Mouse (Mus musculus) megakaryocyte, embryonic 14.5 days (primary cell): ENCODE data around the gene Cfap58. TPM values are rescaled to one million over a fixed set of nuclear protein-coding genes. Genes with fewer than 3 reads are reported as not detected.

ENCODE experiments used
- H3K27me3 ChIP-seq: replicated peaks from 2 replicates; pipeline ENCODE3; 2012; ENCODE audit warnings: inconsistent platforms
- H3K36me3 ChIP-seq: replicated peaks from 2 replicates; pipeline ENCODE3; 2012; ENCODE audit warnings: low read length, inconsistent platforms, mixed read lengths
- H3K4me1 ChIP-seq: 2 replicates; pipeline ENCODE4 v1.6.1; 2012; ENCODE audit warnings: inconsistent platforms
- H3K4me3 ChIP-seq: replicated peaks from 2 replicates; pipeline ENCODE3; 2012; ENCODE audit warnings: moderate library complexity, mild to moderate bottlenecking, inconsistent platforms
- H3K9me3 ChIP-seq: 2 replicates; pipeline ENCODE4 v1.6.1; 2012; ENCODE audit warnings: inconsistent platforms
- FLI1 ChIP-seq: IDR thresholded peaks from 2 replicates; pipeline ENCODE4 v1.6.1; 2012; ENCODE audit warnings: low read length, inconsistent platforms, mixed read lengths
- GATA1 ChIP-seq: IDR thresholded peaks from 3 replicates; pipeline ENCODE4 v1.6.1; 2012; ENCODE audit warnings: mixed read lengths, low read length, inconsistent platforms, borderline replicate concordance
- polyA plus RNA-seq: library from polyadenylated mRNA; stranded (reverse); fragments of >175 nt; gene quantifications from 2 replicates; pipeline ENCODE4 v1.2.3, GENCODE M21; 2012; ENCODE audit warnings: low replicate concordance; ENCODE audit not compliant: insufficient read depth

Gene Cfap58
- polyA plus RNA-seq, 1 experiment, result not detected

GRCm38 (mm10) chr19:47914191-47914590 is 23.3 kb upstream of the Cfap58 start:
- TF ChIP-seq GATA1, result no peak
- no peak for TF ChIP-seq FLI1
- H3K9me3 ChIP-seq, result no peaks in the 10 kb centered on the region
- no peaks in the 10 kb centered on the region for H3K27me3 ChIP-seq

GRCm38 (mm10) chr19:47915251-47915650 is 22.2 kb upstream of the Cfap58 start:
- Histone ChIP-seq H3K9me3 (no peaks in the 10 kb centered on the region), H3K4me1 (peaks cover 58% of the 10 kb centered on the region), H3K4me3 (no peak overlapping the region), H3K27me3 (no peaks in the 10 kb centered on the region), H3K36me3 (peaks cover 36% of the 10 kb centered on the region)
- TF ChIP-seq GATA1 (no peak), FLI1 (no peak)

More at GRCm38 (mm10) chr19:47914191-47914590, 23.3 kb upstream of the Cfap58 start:
- peaks cover 63% of the 10 kb centered on the region for H3K4me1 ChIP-seq
- no peak overlapping the region for H3K4me3 ChIP-seq
- peaks cover 36% of the 10 kb centered on the region for H3K36me3 ChIP-seq

GRCm38 (mm10) chr19:47917396-47917795 is 20.1 kb upstream of the Cfap58 start:
- Histone ChIP-seq H3K4me3 (peak overlapping the region; percentile 99), H3K36me3 (peaks cover 22% of the 10 kb centered on the region), H3K9me3 (no peaks in the 10 kb centered on the region), H3K27me3 (no peaks in the 10 kb centered on the region), H3K4me1 (peaks cover 40% of the 10 kb centered on the region)
- TF ChIP-seq GATA1, result no peak
- TF ChIP-seq FLI1, result no peak

GRCm38 (mm10) chr19:47918016-47918415 is 19.5 kb upstream of the Cfap58 start:
- no peaks in the 10 kb centered on the region for H3K9me3 ChIP-seq
- H3K27me3 ChIP-seq, result no peaks in the 10 kb centered on the region
- peaks cover 18% of the 10 kb centered on the region for H3K36me3 ChIP-seq
- TF ChIP-seq GATA1 (no peak), FLI1 (no peak)
- H3K4me1 ChIP-seq, result peaks cover 40% of the 10 kb centered on the region
- peak overlapping the region; percentile 99 for H3K4me3 ChIP-seq

DNA sequence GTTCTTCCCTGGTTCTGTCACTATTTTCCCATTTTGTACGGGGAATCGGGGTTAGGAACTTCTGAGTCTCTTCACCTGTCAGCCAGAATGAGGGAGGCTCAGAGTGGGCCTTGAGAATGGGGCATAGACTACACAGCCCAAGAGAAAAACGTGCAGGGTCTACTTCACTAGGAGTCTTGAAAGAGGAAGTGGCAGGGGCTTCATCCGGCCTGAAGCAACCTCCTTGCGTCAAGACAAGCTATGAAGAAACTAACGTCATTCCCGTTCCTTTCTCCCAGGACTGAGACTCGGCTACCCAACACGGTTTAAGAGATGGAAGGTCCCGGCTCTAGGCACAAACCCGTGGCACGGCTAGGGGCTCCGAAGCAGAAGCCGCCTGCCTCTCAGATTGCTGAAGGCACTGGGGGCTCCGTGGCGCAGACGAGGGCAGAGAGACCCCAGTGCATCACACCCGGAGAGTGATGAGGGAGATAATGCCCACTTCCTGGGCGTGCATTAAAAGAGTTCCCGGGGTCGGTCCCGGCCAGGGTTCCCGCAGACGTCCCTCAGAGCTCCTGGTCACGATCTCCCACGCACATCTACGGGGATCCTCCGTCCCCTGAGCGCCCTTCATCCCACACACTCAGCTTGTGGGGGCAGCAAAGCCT is 18.9 kb upstream of the Cfap58 start:
- Histone ChIP-seq H3K9me3 (no peaks in the 10 kb centered on the region), H3K27me3 (no peaks in the 10 kb centered on the region), H3K4me1 (peaks cover 42% of the 10 kb centered on the region), H3K4me3 (peak overlapping the region; percentile 99), H3K36me3 (peaks cover 14% of the 10 kb centered on the region)
- TF ChIP-seq GATA1 (no peak), FLI1 (no peak)

DNA sequence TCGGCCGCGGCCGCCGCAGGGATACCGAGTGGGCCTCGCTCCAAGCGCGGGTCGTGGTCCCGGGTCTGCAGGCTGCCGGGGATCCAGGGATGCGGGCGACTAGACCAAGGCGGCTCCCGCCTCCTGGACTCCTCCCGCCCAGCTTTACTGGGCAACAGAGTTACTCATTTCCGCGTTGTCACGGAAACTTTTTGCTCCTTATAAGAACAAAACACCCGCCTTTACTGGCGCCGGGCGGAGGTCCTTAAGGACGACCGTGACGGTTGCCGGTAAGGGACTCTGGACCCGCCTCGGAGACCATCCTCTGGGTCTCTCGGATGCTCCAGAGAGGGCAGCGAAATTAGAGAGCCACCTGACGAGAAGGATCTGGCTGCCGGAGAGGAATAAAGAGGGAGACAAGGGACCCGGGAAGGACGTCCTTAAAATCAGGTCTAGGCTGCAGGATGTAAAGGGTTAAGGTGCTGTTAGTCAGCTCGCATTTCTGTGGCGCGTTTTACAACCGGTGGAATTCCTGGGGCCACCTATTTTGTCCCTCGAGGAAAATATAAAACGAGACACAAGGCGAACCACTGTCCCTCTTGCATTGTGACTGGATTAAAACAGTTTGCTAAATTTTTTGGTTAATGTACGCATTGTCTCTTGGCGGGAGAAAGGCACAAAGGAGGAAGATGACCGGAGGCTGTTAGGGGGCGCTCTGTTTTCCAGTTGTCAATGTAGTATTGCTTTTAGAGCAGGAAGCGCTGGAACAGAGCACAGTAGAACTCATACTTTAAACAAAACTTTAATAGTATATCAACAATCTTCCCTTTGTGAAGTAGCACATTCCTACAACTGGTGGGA is 18.1 kb upstream of the Cfap58 start, which contains the start of the genes Cfap43 and Itprip:
Gene Cfap43 (minus strand): TSS at position 162 of the 840 bp plus-strand sequence.
Gene Itprip (minus strand): TSS at position 174 of the 840 bp plus-strand sequence.
- no peaks in the 10 kb centered on the region for H3K9me3 ChIP-seq
- no peak for TF ChIP-seq GATA1
- TF ChIP-seq FLI1, result no peak
- no peaks in the 10 kb centered on the region for H3K27me3 ChIP-seq
- peaks cover 41% of the 10 kb centered on the region for H3K4me1 ChIP-seq
- peak within 1 kb of the TSS; percentile 99 for H3K4me3 ChIP-seq
- peaks cover 6% of the 10 kb centered on the region for H3K36me3 ChIP-seq

GRCm38 (mm10) chr19:47919966-47920375 is 17.5 kb upstream of the Cfap58 start:
- Histone ChIP-seq H3K27me3 (no peaks in the 10 kb centered on the region), H3K4me3 (peak overlapping the region; percentile 99), H3K9me3 (no peaks in the 10 kb centered on the region), H3K36me3 (no peaks in the 10 kb centered on the region), H3K4me1 (peaks cover 41% of the 10 kb centered on the region)
- TF ChIP-seq GATA1 (no peak), FLI1 (no peak)

GRCm38 (mm10) chr19:47925819-47926218 is 11.7 kb upstream of the Cfap58 start:
- peaks cover 13% of the 10 kb centered on the region for H3K9me3 ChIP-seq
- TF ChIP-seq GATA1 (no peak), FLI1 (no peak)
- peaks cover 9% of the 10 kb centered on the region for H3K4me1 ChIP-seq
- H3K4me3 ChIP-seq, result no peak overlapping the region
- H3K27me3 ChIP-seq, result peaks cover 14% of the 10 kb centered on the region
- H3K36me3 ChIP-seq, result no peaks in the 10 kb centered on the region

GRCm38 (mm10) chr19:47927032-47927431 is 10.4 kb upstream of the Cfap58 start:
- peaks cover 9% of the 10 kb centered on the region for H3K4me1 ChIP-seq
- TF ChIP-seq FLI1, result no peak
- TF ChIP-seq GATA1, result no peak
- no peaks in the 10 kb centered on the region for H3K36me3 ChIP-seq
- H3K9me3 ChIP-seq, result peaks cover 13% of the 10 kb centered on the region
- H3K27me3 ChIP-seq, result peaks cover 19% of the 10 kb centered on the region
- no peak overlapping the region for H3K4me3 ChIP-seq

DNA sequence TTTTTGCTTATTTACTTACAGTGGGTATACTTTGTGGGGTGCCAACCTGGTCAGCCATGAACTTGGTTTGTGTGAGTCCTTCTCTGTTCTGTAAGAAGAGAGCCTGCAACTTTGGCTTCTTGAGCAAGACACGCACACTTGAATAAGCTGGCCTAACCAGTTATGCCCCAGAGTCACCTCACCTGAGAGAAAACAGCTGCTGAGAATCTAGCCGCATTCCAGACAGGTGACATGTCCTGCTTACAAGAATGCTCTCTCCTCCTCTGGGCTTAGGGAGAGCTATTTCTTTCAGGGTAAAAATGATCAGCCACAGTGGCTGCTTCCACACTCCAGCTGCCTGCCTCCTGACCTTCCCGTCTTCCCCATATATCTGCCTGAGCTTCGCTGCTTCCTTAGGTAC is 8.4 kb upstream of the Cfap58 start:
- peaks cover 13% of the 10 kb centered on the region for H3K9me3 ChIP-seq
- TF ChIP-seq GATA1, result no peak
- no peak for TF ChIP-seq FLI1
- peaks cover 19% of the 10 kb centered on the region for H3K27me3 ChIP-seq
- no peaks in the 10 kb centered on the region for H3K36me3 ChIP-seq
- peaks cover 5% of the 10 kb centered on the region for H3K4me1 ChIP-seq
- H3K4me3 ChIP-seq, result no peak overlapping the region
